Mouse (Mus musculus): Measurements from ENCODE around the gene 1600012H06Rik.

- TF ChIP-seq EP300 (optimal IDR thresholded peaks at IDR 0.05) = no peak
- no peak for TF ChIP-seq CTCF (IDR thresholded peaks at IDR 0.05; ENCODE audit: low read depth)
These were observed 32.2 kb upstream of the 1600012H06Rik start for GRCm38 (mm10) chr17:14910771-14911170.

Data from stomach, postnatal 0 days (tissue).